Mouse (Mus musculus) intestine, postnatal 0 days (tissue): ENCODE measurements around the gene Frmd5. TPM values are rescaled to one million over a fixed set of nuclear protein-coding genes. Genes with fewer than 3 reads are reported as not detected.

ENCODE experiments used
- ATAC-seq: fragments of 200-750 bp; cut with Nextera tagmentation; 2 replicates; pipeline ENCODE4 v1.8.0; 2017; ENCODE audit warnings: mild to moderate bottlenecking, moderate TSS enrichment, moderate library complexity
- H3K27ac ChIP-seq: fragments of 300-500 bp; sonication (generic); 2 replicates; pipeline ENCODE4 v1.5.1; 2014; ENCODE audit warnings: mild to moderate bottlenecking, low read depth, low read length, moderate library complexity
- H3K27me3 ChIP-seq: fragments of 300-500 bp; sonication (generic); replicated peaks from 2 replicates; pipeline ENCODE4 v1.6.1; 2014; ENCODE audit warnings: low read length, mixed read lengths; ENCODE audit not compliant: control insufficient read depth, insufficient read depth
- H3K36me3 ChIP-seq: fragments of 300-500 bp; sonication (generic); 2 replicates; pipeline ENCODE4 v1.6.1; 2014; ENCODE audit warnings: mild to moderate bottlenecking, moderate library complexity; ENCODE audit not compliant: control insufficient read depth, insufficient read depth
- H3K4me1 ChIP-seq: fragments of 300-500 bp; sonication (generic); replicated peaks from 2 replicates; pipeline ENCODE4 v1.6.1; 2014; ENCODE audit warnings: antibody characterized with exemption, low read length, mixed read lengths; ENCODE audit not compliant: control insufficient read depth, insufficient read depth
- H3K4me2 ChIP-seq: fragments of 300-500 bp; sonication (generic); replicated peaks from 2 replicates; pipeline ENCODE4 v1.6.1; 2014; ENCODE audit warnings: low read depth, mild to moderate bottlenecking, moderate library complexity
- H3K4me3 ChIP-seq: fragments of 300-500 bp; sonication (generic); 2 replicates; pipeline ENCODE4 v1.5.1; 2014; ENCODE audit warnings: low read depth, low read length
- H3K9ac ChIP-seq: fragments of 300-500 bp; sonication (generic); 2 replicates; pipeline ENCODE4 v1.6.1; 2014; ENCODE audit warnings: mild to moderate bottlenecking, low read depth, low read length
- H3K9me3 ChIP-seq: fragments of 300-500 bp; sonication (generic); 2 replicates; pipeline ENCODE4 v1.6.1; 2016; ENCODE audit warnings: mixed run types; ENCODE audit not compliant: control insufficient read depth
- CTCF ChIP-seq: sonication (generic); IDR thresholded peaks from 2 replicates; pipeline ENCODE4 v1.5.1; 2016; ENCODE audit warnings: low read depth, mild to moderate bottlenecking, control low read depth, antibody characterized with exemption, moderate library complexity
- WGBS: fragments of 180-500 bp; shearing (Covaris S2); extraction: QIAGEN DNeasy Blood & Tissue Kit; methylation state at CpG from one replicate; pipeline ENCODE4 v1.1.7; 2014; 5-methylcytosine and 5-hydroxymethylcytosine counted together
- polyA plus RNA-seq: library from polyadenylated mRNA; unstranded; fragments of >200 nt; fragmentation: Nextera tagmentation; extraction: Ambion mirVana; gene quantifications from 2 replicates; pipeline ENCODE4 v1.2.1, GENCODE M21; 2015

Gene Frmd5
- polyA plus RNA-seq, 1 experiment from 2014 or later: 0.50 TPM

GRCm38 (mm10) chr2:121612112-121612511 is 194.8 kb downstream of the Frmd5 start:
- Histone ChIP-seq H3K36me3 (no peaks in the 10 kb centered on the region), H3K4me3 (no peak overlapping the region), H3K9me3 (no peaks in the 10 kb centered on the region), H3K27ac (no peak overlapping the region), H3K9ac (no peak overlapping the region), H3K4me1 (no peaks in the 10 kb centered on the region), H3K27me3 (no peaks in the 10 kb centered on the region), H3K4me2 (no peak overlapping the region)
- WGBS: 66% methylated on average over 5 of the region's 5 CpGs
- no peak for TF ChIP-seq CTCF
- no peak for ATAC-seq

GRCm38 (mm10) chr2:121610008-121610884 is 196.6 kb downstream of the Frmd5 start:
- H3K9me3 ChIP-seq: no peaks in the 10 kb centered on the region
- no peak for TF ChIP-seq CTCF
- H3K27me3 ChIP-seq: no peaks in the 10 kb centered on the region
- no peak overlapping the region for H3K9ac ChIP-seq
- H3K4me3 ChIP-seq: no peak overlapping the region
- no peak overlapping the region for H3K27ac ChIP-seq
- WGBS: 48% methylated on average over 17 of the region's 17 CpGs
- no peak overlapping the region for H3K4me2 ChIP-seq
- no peaks in the 10 kb centered on the region for H3K4me1 ChIP-seq
- H3K36me3 ChIP-seq: no peaks in the 10 kb centered on the region
- ATAC-seq: no peak

- Histone ChIP-seq H3K9me3 (no peaks in the 10 kb centered on the region), H3K36me3 (no peaks in the 10 kb centered on the region), H3K9ac (no peak overlapping the region), H3K27me3 (no peaks in the 10 kb centered on the region), H3K4me2 (no peak overlapping the region), H3K4me3 (no peak overlapping the region), H3K27ac (no peak overlapping the region), H3K4me1 (no peaks in the 10 kb centered on the region)
- no peak for ATAC-seq
- 70% methylated on average over 11 of the region's 11 CpGs for WGBS
- TF ChIP-seq CTCF: no peak
These were observed 197.7 kb downstream of the Frmd5 start for GRCm38 (mm10) chr2:121609141-121609724.

GRCm38 (mm10) chr2:121602397-121602796 is 204.5 kb downstream of the Frmd5 start:
- no peak for TF ChIP-seq CTCF
- Histone ChIP-seq H3K9ac (no peak overlapping the region), H3K4me3 (no peak overlapping the region), H3K9me3 (no peaks in the 10 kb centered on the region), H3K27ac (no peak overlapping the region), H3K36me3 (no peaks in the 10 kb centered on the region), H3K4me1 (no peaks in the 10 kb centered on the region), H3K4me2 (no peak overlapping the region), H3K27me3 (no peaks in the 10 kb centered on the region)
- WGBS: 81% methylated on average over 4 of the region's 4 CpGs
- ATAC-seq: no peak

- 60% methylated on average over 7 of the region's 7 CpGs for WGBS
- no peak for ATAC-seq
- no peak overlapping the region for H3K27ac ChIP-seq
- no peaks in the 10 kb centered on the region for H3K9me3 ChIP-seq
- no peak for TF ChIP-seq CTCF
- no peak overlapping the region for H3K4me3 ChIP-seq
- no peaks in the 10 kb centered on the region for H3K36me3 ChIP-seq
- H3K4me1 ChIP-seq: no peaks in the 10 kb centered on the region
- H3K9ac ChIP-seq: no peak overlapping the region
- H3K27me3 ChIP-seq: no peaks in the 10 kb centered on the region
- no peak overlapping the region for H3K4me2 ChIP-seq
These were observed 205.3 kb downstream of the Frmd5 start for GRCm38 (mm10) chr2:121601543-121601942.

GRCm38 (mm10) chr2:121600736-121601135 is 206.2 kb downstream of the Frmd5 start:
- no peak for ATAC-seq
- WGBS: 87% methylated on average over 8 of the region's 8 CpGs
- TF ChIP-seq CTCF: no peak

More at GRCm38 (mm10) chr2:121600736-121601135, 206.2 kb downstream of the Frmd5 start:
- H3K9me3 ChIP-seq: no peaks in the 10 kb centered on the region
- H3K36me3 ChIP-seq: no peaks in the 10 kb centered on the region
- no peak overlapping the region for H3K27ac ChIP-seq
- H3K9ac ChIP-seq: no peak overlapping the region
- no peaks in the 10 kb centered on the region for H3K4me1 ChIP-seq
- H3K4me2 ChIP-seq: no peak overlapping the region
- no peaks in the 10 kb centered on the region for H3K27me3 ChIP-seq
- no peak overlapping the region for H3K4me3 ChIP-seq
